Mouse (Mus musculus) liver, embryonic 14.5 days (tissue): ENCODE measurements at regions not wholly inside any gene's neighbourhood (a gene's known extent, or its start where the extent isn't known, plus 50 kb on each side); places are given as distances from the start of the nearest gene placed in this dataset.

Experiments
- CTCF ChIP-seq: IDR thresholded peaks from 2 replicates; pipeline ENCODE4 v1.5.1; 2016; ENCODE audit warnings: antibody characterized with exemption, low read depth, control low read depth
- EP300 ChIP-seq: IDR thresholded peaks from 2 replicates; pipeline ENCODE4 v1.6.1; 2016; ENCODE audit warnings: antibody characterized with exemption, low read depth

DNA sequence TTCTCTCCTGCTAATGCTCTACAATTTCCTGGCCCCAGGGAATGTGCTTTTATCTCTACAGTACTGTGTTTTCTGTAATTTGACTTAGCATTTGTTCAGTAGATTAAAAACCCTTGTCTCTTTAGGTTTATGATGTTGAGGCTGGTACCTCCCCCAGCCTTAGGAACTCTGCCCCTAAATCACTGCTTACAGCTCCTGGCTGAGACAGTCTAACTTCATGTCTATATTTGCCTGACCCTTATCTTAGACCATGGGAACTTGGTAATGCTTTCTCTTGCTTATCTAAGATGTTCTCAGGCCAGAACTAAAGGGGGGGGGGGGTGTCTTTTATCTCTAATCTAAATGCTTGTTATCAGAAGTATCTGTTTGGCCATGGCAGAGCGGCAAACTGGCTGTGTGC is 160.1 kb upstream of the Mmadhc start:
- TF ChIP-seq CTCF (no peak), EP300 (no peak)
